Mouse (Mus musculus) spleen, adult 12 weeks (tissue): ENCODE results near the gene Fam83c.

Source experiments
- DNase-seq: peaks from one replicate; pipeline ENCODE4 v3.0.0; 2022; ENCODE audit warnings: low spot score

Gene Fam83c

DNA sequence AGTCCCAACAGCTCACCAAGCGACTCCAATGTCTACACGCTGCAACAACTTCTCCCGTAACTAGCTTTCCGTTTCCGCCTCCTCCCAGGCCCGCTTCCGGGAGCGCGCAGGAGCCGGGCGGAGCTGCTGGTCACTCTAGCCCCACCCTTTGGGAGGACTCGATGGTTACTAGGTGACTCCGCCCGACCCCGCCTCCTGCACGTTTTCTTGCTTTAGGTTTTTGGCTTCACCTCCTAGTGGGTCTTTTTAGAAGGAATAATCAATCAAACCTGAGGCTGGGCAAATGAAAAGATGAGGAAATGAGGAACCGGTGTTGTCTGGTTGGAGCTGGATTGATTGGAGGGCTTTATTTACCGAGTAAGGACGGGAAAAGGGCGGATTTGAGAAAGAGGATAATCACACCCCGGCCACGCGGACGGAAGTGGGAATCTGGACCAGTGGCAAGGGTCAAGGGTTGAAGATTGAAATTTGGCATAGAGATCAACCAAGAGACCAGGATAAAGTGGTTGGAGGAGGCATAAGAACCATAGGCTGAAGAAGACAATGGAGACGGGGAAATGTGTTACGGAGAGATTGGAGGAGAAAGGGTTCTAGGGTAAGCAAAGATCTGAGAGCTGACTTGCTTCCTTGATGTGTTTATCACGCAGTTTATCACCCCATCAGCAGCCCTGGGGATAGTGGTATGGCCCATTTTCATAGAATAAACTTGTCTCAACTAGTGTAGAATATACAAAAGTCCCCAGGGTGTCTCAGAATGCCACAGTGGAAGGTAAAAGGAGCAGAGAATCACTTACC, 7.8 kb downstream of the Fam83c start, which contains the start of gene Eif6:
Eif6 (minus strand) TSS at position 296 of the 795 bp plus-strand sequence.
- peak; percentile 62 for DNase-seq

DNA sequence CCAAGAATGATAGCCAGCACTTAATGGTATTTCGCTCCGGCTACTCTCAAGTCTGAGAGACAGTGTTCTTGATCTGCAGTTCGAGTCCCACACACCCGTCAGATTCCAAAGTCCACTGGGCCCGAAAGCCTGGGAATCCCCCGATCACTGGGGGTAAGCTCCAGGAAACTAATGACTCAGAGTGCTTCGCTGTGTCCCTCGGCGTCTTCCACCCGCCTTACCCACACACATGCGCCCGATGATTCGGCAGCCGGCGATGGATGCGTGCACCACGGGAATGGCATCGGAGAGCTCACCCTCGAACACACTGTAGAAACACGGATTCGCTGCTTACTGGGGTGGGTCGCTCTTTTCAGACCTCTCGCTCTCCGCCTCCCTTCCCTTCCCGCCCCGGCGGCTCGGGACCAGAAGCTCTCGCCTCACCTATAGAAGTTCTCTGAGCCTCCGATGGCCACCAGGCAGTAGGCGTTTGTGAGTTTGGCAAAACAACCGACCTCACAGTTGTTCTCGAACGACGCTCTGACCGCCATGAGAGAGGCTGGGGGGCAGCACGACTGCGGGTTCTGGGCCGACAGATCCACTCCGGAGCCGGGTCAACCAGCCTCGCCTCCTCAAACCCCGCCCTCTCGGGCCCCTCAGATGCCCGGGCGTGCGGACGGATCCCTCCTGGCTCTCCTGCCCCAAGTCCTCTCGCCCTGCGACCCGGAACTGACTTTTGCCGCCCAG, 8.6 kb downstream of the Fam83c start:
- peak; percentile 26 for DNase-seq

DNA sequence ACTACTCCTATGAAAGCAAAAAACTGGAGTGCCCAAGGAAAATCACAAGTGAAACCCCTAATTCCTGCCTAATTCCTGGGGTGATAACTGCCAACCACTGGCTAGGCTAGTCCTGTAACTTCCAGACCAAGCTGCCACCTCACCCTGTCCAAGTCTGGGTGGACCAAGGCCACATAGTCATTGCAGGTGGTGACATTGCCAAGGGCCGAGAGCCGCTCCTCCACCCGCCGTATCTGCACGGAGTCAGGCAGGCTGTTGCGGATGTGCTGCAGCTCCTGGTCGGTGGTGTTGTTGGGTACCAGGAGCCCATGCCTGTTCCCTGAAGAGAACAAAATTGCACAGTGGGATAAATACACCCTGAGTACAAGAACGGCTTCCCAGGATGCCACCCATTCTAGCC, 10.9 kb downstream of the Fam83c start:
- no peak for DNase-seq

DNA sequence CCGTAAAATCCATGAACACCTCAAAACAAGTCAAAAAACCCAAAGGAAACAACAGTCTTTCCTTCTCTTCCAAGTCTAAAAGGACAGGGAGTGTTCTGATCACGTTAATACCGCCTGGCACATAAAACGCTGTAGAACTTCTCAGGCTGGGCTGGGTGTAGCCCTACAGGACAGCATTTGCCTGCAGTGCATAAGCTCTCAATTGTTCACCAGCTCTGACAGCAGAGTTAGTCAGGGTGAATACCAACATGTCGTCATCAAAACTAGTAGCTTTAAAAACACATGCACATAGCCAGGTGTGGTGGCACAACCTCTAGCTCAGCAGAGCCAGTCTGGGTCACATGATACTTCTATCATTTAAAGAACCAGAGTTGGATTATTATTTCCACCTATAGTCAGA, 13.9 kb downstream of the Fam83c start:
- DNase-seq = no peak

DNA sequence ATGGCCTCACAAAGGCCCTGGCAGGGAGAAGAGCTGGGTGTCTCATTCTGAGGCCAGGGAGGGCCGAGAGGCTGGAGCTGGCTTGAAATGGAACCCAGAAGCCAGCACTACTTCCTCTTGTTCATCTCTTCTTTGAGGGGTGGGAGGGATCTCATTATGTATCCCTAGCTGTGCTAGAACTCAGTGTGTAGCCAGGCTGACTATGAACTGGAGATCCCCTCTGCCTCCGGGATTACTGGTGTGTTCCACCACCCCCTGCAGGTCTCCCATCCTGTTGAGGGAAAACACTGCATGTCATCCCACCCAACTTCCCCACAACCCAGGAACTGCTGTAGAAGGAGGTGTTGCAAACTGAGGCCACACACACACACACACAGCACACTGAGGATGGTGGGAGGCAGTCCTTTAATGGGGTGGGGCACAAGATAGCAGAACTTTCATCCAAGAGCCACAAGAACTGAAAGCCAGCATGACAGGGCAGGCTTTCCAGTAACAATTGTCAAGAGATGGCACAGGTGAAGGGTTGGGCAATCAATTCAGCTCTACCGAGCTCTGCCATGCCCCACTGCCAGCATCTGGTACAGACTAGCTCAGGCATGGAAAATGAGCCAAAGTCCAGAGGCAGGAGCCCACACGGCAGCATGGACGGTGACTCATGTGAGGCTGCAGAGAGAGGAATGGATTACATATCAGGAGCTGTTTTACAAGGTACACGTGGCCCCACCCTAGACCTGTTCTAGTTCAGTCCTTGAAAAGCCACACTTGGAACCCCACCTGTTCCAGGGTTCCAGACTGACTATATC, 15.0 kb downstream of the Fam83c start:
- DNase-seq = no peak

DNA sequence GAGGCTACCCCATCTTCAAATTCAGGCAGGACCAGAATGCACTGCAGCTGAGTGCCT, 15.4 kb downstream of the Fam83c start, which contains the start of gene BC029722:
BC029722 (minus strand) TSS at position 35 of the 57 bp plus-strand sequence.
- DNase-seq = no peak

DNA sequence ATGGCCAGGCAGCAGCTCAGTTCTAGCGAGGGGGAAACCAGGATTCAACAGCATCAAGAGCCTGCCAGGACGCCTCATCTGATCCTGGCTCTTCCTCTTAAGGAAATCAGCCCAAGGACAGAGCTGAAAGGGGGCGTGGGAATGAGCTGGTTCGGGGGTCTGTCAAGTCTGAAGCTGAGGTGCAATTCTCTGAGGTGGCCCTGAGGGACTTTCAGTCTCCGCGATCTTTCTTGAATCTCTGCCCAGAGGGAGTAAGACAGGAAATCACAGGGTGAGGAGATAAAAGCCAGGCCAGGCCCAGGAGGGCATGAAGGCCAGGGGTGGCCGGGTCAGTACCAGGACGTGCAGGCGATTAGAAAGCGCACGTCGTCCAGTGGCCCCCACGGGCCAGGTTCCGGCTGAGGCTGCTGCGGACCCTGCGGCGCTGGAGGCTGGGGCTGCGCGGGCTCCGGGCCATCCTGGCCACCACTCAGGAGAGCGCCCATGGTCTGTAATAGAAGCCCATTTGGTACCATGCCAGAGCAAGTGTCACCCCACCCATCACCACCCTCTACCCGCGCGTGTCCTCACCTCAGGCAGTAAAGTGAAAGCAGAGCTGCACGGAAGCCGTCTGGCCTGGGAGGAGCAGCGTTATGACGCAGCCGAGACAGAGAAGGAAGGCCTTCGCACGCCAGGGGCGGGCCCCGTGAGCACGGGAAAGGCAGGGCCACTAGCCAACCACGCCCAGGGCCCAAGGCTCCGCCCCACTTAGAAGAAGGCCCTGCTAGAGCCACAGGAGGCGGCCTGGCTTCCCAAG, 15.9 kb downstream of the Fam83c start:
- DNase-seq = peak; percentile 78

DNA sequence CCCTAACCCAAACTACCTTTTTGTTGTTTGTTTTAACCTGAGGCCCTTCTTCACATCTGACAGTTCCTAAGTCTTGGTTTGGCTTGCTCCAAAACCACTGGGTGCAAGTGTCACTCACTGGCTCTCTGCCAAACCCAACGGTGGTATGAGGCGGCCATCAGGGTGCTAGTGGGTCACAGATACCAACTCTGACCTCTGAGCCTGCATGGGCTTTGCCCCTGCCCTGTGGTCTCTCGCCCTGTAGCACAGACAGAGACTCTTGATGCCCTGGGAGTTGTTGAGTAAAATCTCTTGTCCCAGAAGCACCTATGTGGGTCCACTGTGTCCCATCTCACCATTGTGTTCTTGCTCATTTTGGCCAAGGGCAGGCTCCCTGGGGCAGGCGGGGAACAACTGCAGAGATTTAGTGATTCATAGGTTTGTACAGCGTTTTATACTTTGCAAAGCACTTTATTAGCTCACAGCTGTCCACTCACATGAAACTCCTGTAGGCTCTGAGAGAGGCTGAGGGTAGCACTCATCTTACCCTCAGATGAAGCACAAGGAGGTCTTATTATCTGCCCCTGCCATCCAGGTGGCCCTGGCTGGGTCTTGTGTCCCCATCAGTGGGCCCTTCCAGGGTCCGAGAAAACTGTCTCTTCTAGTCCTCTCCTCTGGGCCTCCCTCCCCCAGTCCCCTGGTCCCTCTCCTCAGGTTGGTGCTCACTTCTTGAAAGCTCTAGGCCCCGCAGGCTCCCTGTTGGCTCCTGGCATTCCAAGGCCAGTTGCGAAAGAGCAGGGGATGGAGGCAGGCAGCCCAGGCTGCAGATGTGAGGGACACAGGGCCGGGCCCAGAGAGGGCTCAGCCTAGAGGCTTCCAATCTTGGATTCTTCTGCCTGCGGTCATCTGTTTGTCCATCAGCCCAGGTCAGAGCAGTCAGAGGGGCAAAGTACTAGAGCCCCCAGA, 17.1 kb downstream of the Fam83c start:
- no peak for DNase-seq

DNA sequence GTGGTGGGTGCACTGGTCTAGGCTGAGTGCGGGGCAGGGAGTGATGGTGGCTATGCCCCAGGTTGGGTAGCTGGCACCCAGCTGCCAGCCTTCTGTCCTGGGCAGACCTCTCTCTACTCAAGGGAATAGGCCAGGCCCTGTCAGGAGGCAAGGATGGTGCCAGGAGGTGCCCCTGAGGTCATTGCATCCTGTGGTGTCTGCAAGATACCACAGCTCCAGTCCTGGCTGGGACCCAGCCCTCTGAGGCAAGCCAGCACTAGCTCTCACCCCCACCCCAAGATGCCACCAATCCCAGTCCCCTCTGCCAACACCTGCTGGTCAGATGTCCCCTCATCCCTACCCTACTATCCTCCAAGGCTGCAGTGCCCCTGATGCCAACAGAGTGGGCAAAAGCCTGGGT, 18.5 kb downstream of the Fam83c start:
- no peak for DNase-seq

DNA sequence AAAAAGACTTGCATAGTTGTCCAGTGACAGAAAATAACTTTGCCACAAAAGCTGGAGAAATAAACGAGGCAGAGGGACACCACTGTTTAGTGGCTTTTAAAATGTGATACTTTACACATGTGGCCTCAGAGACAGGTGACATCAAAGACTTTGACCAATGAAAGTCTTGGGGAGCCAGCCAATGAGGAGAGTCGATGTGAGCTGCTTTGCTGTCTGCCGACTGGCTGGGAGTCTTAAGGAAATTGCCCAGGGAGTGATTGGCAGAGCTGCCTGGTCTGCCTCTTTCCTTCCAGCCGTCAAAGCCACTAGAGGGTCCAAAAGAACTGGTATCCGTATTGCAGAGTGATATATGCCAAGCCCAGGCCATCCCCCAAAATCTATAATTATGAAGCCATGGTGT, 19.8 kb downstream of the Fam83c start:
- DNase-seq = no peak

DNA sequence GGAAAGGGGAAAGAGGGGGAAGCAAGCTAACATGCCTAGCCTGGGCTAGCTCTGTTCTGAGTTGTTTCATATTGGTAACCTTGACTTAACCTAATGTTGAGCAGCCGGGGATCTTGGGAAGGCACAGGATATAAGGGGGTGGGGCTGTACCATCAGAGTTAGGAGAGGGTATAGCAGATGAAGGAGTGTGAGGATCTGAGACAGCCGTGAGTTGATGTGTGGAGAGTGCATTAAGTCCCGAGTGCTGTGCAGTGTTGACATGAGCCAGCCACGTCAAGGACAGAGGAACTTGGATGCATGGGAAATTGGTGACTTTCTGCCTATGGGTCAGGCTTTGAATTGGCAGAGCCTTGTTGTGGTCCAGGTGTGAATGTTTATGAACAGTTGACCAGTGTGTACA, 22.0 kb downstream of the Fam83c start:
- DNase-seq = no peak

DNA sequence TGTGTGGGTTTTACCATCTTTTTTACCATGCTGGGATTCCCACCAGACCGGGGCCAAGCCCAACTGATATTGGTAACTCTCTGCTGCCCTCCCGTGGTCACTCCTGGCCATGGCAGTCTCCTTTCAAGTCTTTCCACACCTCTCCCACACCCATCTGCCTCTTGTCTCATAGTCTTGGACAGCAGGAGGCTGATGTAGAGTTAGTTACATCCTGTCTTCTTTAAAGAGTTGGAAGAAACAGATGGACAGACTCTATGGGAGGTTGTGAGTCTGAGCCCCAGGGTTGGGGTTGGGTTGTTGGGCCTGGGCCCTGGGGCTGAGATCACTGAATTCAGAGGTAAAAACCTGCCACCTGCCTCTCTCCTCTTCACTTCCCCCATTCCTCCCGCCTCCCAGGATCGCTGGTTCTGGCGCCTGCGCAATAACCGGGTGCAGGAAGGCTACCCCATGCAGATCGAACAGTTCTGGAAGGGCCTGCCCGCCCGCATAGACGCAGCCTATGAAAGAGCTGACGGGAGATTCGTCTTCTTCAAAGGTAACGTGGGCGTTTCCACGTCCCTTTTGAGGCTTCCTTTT, 22.7 kb downstream of the Fam83c start:
- peak; percentile 69 for DNase-seq

DNA sequence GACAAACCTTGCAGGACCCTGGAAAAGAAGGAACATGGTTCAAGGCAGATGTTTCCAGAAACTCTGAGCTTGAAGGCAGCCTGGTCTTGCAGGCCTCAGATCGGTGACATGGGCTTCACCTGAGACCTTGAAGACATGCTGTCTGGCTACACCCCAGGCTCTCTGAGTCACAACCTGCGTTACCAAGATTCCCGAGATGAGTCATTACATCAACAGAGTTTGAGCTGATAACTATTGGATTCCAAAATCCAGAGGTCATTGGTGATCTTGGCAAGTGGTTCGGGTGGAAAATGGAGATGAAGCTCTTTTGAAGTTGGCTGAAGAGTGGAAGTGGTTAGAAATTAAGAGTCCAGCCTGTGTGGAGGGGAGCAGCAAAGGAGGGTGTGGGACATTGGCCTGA, 25.0 kb downstream of the Fam83c start:
- DNase-seq = no peak

DNA sequence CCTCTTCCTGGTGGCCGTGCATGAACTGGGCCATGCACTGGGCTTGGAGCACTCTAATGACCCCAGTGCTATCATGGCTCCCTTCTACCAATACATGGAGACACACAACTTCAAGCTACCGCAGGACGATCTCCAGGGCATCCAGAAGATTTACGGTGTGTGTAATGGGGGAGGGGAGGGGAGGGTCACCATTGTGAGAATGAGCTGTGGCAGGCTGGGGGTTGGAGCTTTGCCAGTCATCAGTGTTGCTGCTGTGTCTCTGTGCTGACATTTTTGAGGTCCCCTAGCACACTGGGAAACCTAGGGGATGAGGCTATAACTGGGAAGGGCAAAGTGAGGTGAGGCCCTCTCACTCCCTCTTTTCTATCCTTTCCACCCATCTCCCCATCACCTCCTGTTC, 27.2 kb downstream of the Fam83c start:
- DNase-seq = no peak

DNA sequence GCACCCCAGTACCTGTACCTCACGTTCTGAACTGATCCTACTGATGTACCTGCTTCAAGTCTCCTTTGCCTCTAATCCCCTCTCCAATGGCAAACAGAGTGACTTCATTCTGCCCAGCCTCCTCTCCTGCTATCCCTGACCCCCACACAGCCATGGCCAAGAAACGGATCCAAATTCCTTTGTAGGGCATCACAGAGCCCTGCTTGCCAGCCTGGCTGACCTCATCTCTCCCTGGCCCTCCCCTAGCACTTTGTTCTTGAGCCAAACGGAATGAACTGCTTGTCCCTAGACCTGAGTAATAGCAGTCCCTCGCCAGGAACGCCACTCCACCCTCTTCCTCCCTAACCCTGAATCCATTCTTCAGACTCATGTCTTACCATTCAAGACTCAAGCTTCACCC, 28.1 kb downstream of the Fam83c start:
- no peak for DNase-seq

DNA sequence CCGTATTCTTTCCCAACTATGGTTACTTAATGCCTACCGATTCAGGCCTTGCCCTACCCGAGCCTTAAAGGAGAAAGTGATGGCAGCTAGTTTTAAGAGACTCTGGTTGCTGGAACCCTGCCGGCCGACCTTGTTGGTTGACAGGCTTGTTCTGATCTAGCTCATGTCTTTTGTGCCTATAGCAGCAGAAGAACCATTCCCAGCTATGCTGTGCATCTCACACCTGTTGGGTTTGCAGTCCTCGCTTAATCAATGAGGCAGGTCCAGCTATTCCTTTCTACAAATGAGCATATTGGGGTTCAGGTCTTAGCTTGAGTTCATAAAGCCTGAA, 28.8 kb downstream of the Fam83c start:
- DNase-seq = no peak

DNA sequence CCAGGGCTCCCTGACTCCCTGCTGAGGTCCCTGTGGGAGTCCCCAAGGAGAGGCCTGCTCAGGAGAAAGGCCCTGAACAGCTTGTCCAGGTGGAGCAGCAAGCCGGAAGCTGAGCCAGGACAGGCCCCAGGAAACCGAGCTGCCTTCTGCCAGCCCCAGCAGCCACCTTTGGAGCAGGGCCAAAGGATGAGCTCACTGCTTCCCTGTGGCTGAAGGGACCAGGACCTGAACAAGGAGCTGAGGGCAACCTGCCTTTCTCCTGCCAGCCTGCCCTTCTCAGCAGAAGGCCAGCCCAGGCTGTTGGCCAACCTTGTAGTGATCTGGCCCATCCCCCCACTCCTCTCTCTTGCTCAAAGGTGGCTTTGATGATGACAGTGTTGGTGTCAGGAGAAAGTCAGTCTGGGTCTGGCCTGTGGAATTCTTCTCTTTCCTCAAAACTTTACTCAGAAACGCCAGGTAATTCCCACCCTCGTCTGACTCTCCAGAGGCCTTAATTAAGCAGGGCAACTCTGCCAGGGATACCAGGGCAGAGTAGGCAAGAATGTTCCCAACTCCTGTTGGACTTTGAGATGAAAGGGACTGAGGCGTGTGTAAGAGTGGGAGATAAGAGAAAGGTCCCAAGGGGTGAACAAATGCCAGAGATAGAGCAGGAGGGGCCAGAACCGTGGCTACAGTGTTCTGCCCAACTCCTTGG, 29.3 kb downstream of the Fam83c start:
- DNase-seq = no peak

DNA sequence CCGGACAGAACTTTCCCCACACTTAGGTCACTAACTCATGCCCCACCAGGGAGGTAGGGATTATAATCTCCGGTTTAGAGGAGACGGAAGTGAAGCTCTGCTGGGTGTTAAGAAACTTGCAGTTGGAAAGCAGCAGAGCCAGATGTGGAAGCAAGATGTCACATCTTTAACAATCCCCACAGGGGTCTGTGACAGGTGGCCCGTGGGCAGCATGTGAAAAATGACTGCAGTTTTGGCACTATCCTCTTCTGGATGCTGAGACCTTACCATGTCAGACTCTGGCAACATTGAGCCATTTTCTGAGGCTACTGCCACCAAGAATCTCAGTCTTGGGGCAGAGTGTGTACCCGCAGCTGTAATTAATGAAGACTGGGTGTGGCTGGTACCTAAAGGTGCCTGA, 30.6 kb downstream of the Fam83c start:
- no peak for DNase-seq

DNA sequence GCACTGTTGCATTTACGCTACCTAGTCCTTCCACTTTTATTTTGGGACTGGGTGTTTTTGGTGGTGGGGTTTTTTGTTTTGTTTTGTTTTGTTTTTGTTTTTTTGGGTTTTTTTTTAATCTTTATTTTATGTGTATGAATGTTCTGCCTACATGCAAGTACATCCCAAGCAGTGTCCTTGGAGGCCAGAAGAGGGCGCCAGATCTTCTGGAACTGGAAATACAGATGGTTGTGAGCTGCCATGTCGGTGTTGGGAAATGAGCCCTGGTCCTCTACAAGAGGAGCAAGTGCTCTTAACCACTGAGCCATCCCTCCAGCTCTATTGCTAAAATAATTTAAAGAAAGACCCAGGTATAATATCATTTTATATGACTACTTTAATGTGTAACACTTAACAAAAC, 31.9 kb downstream of the Fam83c start:
- peak; percentile 23 for DNase-seq

DNA sequence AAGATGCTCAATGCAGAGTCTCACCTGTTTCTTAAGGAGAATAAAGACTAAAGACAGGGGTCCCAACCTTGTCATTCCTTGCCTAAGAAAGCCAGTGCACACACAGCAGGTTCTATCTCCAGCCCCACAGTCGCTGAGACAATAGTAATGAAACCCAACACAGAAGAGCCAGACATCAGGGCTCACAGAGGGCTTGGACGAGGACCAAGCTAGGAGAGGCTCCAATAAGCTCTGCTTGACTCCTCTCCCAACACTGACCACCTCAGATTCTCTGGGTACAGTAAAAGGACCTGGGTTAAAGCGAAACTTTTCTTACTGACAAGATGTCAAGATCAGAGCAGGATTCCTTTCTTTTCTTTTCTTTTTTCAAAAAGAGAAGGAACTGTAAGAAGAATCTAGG, 36.0 kb downstream of the Fam83c start:
- no peak for DNase-seq
